Mouse (Mus musculus) small intestine, adult 2 months (tissue): ENCODE results near the gene Timm13.

Experiments
- CTCF ChIP-seq: fragments of 200-500 bp; IDR thresholded peaks from 2 replicates; pipeline ENCODE4 v1.5.1; 2012; ENCODE audit warnings: low read depth, mild to moderate bottlenecking, control low read depth, inconsistent platforms, low read length, moderate library complexity, mixed read lengths; ENCODE audit not compliant: insufficient replicate concordance, insufficient read length; ENCODE audit errors: extremely low read depth
- POLR2A ChIP-seq: fragments of 200-500 bp; IDR thresholded peaks from 2 replicates; pipeline ENCODE4 v1.6.1; 2012; ENCODE audit warnings: low read depth, mild to moderate bottlenecking, control low read depth, inconsistent platforms, low read length, moderate library complexity

DNA sequence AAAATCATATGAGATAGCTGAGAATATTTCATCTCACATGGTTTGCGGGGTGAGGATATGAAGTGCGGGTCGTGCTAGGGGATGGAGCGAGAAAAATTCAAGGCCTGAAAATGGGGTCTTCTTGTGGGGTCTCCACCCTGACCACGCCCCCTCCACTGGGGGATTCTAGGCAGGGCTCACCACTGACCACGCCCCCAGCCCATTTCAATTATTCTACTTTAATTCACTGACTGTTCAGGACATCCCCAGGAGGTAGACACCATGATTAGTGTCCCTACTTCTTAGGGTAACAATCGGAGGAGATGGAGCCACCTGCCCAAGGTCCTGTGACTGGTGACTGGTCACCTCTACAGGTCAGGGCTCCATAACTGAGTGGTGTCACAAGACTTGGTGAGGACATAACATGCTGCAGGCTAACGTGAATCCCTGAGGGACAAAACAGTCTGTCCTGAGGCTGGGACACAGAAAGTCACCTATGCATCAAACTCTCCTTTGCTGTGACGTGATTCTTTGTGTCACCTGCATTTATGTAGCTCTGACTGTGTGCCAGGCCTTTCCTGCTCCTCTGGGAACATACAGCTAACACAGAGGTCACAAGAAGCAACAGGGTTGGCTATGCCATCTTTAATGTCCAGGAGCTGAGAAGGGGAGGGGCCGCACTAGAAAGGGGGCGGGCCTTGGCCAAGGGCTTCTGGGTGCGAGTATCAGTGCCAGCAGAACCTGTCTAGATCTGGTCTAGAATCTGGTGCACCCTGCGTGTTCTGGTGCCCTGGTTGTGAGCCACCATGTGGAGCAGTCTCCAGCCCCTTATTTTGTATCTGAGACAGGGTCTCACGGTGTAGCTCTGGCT, 33.6 kb upstream of the Timm13 start:
- no peak for TF ChIP-seq CTCF
- TF ChIP-seq POLR2A: no peak
